In the genomic region with DNA sequence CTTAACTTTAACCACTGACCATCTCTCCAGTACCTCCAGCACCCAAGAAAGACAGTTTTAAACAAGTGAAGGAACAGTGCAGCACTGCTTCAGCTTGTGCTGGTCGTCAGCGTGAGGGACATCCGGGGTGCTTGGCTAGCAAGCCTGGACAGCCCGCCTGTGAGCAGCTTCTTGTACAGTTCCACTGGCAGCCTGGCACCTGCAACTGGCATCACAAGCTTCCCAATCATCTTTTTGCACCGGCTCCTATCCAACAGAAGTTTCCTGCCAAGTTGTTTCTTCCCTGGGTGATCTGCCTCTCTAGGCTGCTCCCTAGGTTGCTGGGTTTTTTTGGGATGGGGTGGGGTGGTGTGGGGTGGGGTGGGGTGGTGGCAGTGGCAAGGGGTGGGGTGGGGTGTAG, we compare ENCODE assay signal across 14 mouse cellular contexts.
DNase-seq lines count a peak whose midpoint lies in the region; ATAC-seq and TF ChIP-seq lines count a peak whose summit lies in the region.
"Had no signal": no experiment of that assay in that cellular context is flagged by ENCODE, and none has a peak within 500 bp of the region (broad histone marks: within the 10 kb centered on the region; RNA-seq: fewer than 3 reads in every experiment).

No protein-coding gene starts in this region.

- no peak overlapping the region for H3K4me2 ChIP-seq in heart, embryonic 12.5 days
- H3K4me2 ChIP-seq in lung, postnatal 0 days (replicated peaks; ENCODE audit: low read depth, low read length) = no peak overlapping the region
- H3K4me2 ChIP-seq in neural tube, embryonic 15.5 days = no peak overlapping the region
- H3K4me2 ChIP-seq in midbrain, embryonic 16.5 days (ENCODE audit: low read length) = no peak overlapping the region
- H3K4me2 ChIP-seq: embryonic facial prominence, embryonic 15.5 days; lung, embryonic 14.5 days had no signal

- no peak overlapping the region for H3K27ac ChIP-seq in heart, embryonic 12.5 days (ENCODE audit: poor library complexity, severe bottlenecking)
- H3K27ac ChIP-seq in lung, postnatal 0 days (ENCODE audit: low read length) = no peak overlapping the region
- no peak overlapping the region for H3K27ac ChIP-seq in neural tube, embryonic 15.5 days (replicated peaks)
- H3K27ac ChIP-seq in midbrain, embryonic 16.5 days (ENCODE audit: low read length) = no peak overlapping the region
- H3K27ac ChIP-seq: embryonic facial prominence, embryonic 15.5 days had no signal

- peaks cover 12% of the 10 kb centered on the region; the same call in 1 of the 2 replicates for H3K9me3 ChIP-seq in heart, embryonic 12.5 days (replicated peaks)
- no peaks in the 10 kb centered on the region for H3K9me3 ChIP-seq in lung, postnatal 0 days (ENCODE audit: low read length)
- no peaks in the 10 kb centered on the region for H3K9me3 ChIP-seq in neural tube, embryonic 15.5 days (replicated peaks)
- no peaks in the 10 kb centered on the region for H3K9me3 ChIP-seq in midbrain, embryonic 16.5 days (replicated peaks; ENCODE audit: control insufficient read depth, low read length, poor library complexity, severe bottlenecking)
- H3K9me3 ChIP-seq: embryonic facial prominence, embryonic 15.5 days had no signal

- no peaks in the 10 kb centered on the region for H3K27me3 ChIP-seq in heart, embryonic 12.5 days (replicated peaks)
- no peaks in the 10 kb centered on the region for H3K27me3 ChIP-seq in lung, postnatal 0 days (replicated peaks; ENCODE audit: insufficient read depth, low read length)
- no peaks in the 10 kb centered on the region for H3K27me3 ChIP-seq in neural tube, embryonic 15.5 days (replicated peaks)
- H3K27me3 ChIP-seq in midbrain, embryonic 16.5 days (ENCODE audit: control insufficient read depth, insufficient read depth, low read depth, low read length) = no peaks in the 10 kb centered on the region
- H3K27me3 ChIP-seq: CH12.LX; embryonic facial prominence, embryonic 15.5 days had no signal

- H3K36me3 ChIP-seq in heart, embryonic 12.5 days = 0 out of 2 replicates have a peak, but pooled peaks cover 3% of the 10 kb centered on the region
- no peaks in the 10 kb centered on the region for H3K36me3 ChIP-seq in lung, postnatal 0 days (ENCODE audit: insufficient read depth, low read length)
- H3K36me3 ChIP-seq in neural tube, embryonic 15.5 days = no peaks in the 10 kb centered on the region
- no peaks in the 10 kb centered on the region for H3K36me3 ChIP-seq in midbrain, embryonic 16.5 days (ENCODE audit: control insufficient read depth, insufficient read depth, low read length)
- H3K36me3 ChIP-seq: embryonic facial prominence, embryonic 15.5 days had no signal

- TF ChIP-seq CTCF in lung, postnatal 0 days (IDR thresholded peaks at IDR 0.05) = no peak

- H3K4me3 ChIP-seq in heart, embryonic 12.5 days = no peak overlapping the region
- no peak overlapping the region for H3K4me3 ChIP-seq in lung, postnatal 0 days (ENCODE audit: low read depth, low read length)
- H3K4me3 ChIP-seq in neural tube, embryonic 15.5 days (replicated peaks) = no peak overlapping the region
- H3K4me3 ChIP-seq in midbrain, embryonic 16.5 days (ENCODE audit: low read depth, low read length) = no peak overlapping the region
- H3K4me3 ChIP-seq: embryonic facial prominence, embryonic 15.5 days had no signal

- intact Hi-C loops in gastrocnemius, postnatal 14 days (cut with DNase I; ENCODE audit: low total_unique reads) = no loop called here

- no peak overlapping the region for H3K9ac ChIP-seq in heart, embryonic 12.5 days
- H3K9ac ChIP-seq in lung, postnatal 0 days (replicated peaks; ENCODE audit: low read depth) = no peak overlapping the region
- H3K9ac ChIP-seq in neural tube, embryonic 15.5 days (replicated peaks) = no peak overlapping the region
- H3K9ac ChIP-seq in midbrain, embryonic 16.5 days (ENCODE audit: low read depth, low read length) = no peak overlapping the region
- H3K9ac ChIP-seq: embryonic facial prominence, embryonic 15.5 days; lung, embryonic 14.5 days had no signal

- WGBS in heart, embryonic 12.5 days = 80% methylated on average over 5 of the region's 5 CpGs
- 79% methylated on average over 5 of the region's 5 CpGs for WGBS in lung, postnatal 0 days
- 93% methylated on average over 5 of the region's 5 CpGs for WGBS in neural tube, embryonic 15.5 days
- WGBS in midbrain, embryonic 16.5 days = 94% methylated on average over 5 of the region's 5 CpGs

- no peak for TF ChIP-seq EP300 in lung, postnatal 0 days (IDR thresholded peaks at IDR 0.05)

- no peaks in the 10 kb centered on the region for H3K4me1 ChIP-seq in heart, embryonic 12.5 days (replicated peaks)
- H3K4me1 ChIP-seq in lung, postnatal 0 days (ENCODE audit: insufficient read depth, low read depth, low read length) = no peaks in the 10 kb centered on the region
- no peaks in the 10 kb centered on the region for H3K4me1 ChIP-seq in neural tube, embryonic 15.5 days
- H3K4me1 ChIP-seq in midbrain, embryonic 16.5 days (ENCODE audit: control insufficient read depth, insufficient read depth, low read length) = no peaks in the 10 kb centered on the region

- ATAC-seq in heart, embryonic 12.5 days (ENCODE audit: insufficient number of reproducible peaks, low FRiP score) = no peak
- ATAC-seq in lung, postnatal 0 days = no peak
- ATAC-seq in neural tube, embryonic 15.5 days (ENCODE audit: low FRiP score) = no peak
- ATAC-seq in midbrain, embryonic 16.5 days = no peak

- peak; percentile 95 for DNase-seq in heart, adult 11 months
- peak; percentile 17 for DNase-seq in lung, postnatal 10 days
- DNase-seq in lung, postnatal 0 days (ENCODE audit: low spot score) = no peak
- peak; percentile 34 for DNase-seq in gastrocnemius, postnatal 14 days
- peak; percentile 8 for DNase-seq in right cerebral cortex, postnatal 14 days
- DNase-seq: adrenal gland, postnatal 25 days; kidney, adult 18-20 months; thymus, adult 18-20 months had no signal
